Mouse (Mus musculus) testis, postnatal 14 days (tissue): Measurements from ENCODE around the gene Ints7.

Experiments used
- DNase-seq: peaks from one replicate; pipeline ENCODE4 v3.0.0; 2021; ENCODE audit warnings: low spot score

Gene Ints7

GRCm38 (mm10) chr1:191575458-191576247, at the start of gene Ints7, which contains the start of gene Dtl:
Gene Ints7, plus strand, starts transcription at chr1:191575636.
Gene Dtl, minus strand, starts transcription at chr1:191575544.
- peak; percentile 100 for DNase-seq

- no peak for DNase-seq
Observed at GRCm38 (mm10) chr1:191527089-191527488, 48.3 kb upstream of the Ints7 start.

GRCm38 (mm10) chr1:191527921-191528612, 47.4 kb upstream of the Ints7 start:
- no peak for DNase-seq

- no peak for DNase-seq
Observed at GRCm38 (mm10) chr1:191529406-191529805, 46.0 kb upstream of the Ints7 start.

- DNase-seq = no peak
Observed at GRCm38 (mm10) chr1:191531023-191531422, 44.4 kb upstream of the Ints7 start.

GRCm38 (mm10) chr1:191534896-191535295, 40.5 kb upstream of the Ints7 start:
- no peak for DNase-seq

- no peak for DNase-seq
Observed at GRCm38 (mm10) chr1:191540300-191540699, 35.1 kb upstream of the Ints7 start.

GRCm38 (mm10) chr1:191541014-191541413, 34.4 kb upstream of the Ints7 start:
- no peak for DNase-seq

GRCm38 (mm10) chr1:191541619-191542018, 33.8 kb upstream of the Ints7 start:
- no peak for DNase-seq

GRCm38 (mm10) chr1:191543747-191544146, 31.7 kb upstream of the Ints7 start:
- no peak for DNase-seq

- DNase-seq = no peak
Observed at GRCm38 (mm10) chr1:191550786-191551185, 24.6 kb upstream of the Ints7 start.

- DNase-seq = no peak
Observed at GRCm38 (mm10) chr1:191557109-191557508, 18.3 kb upstream of the Ints7 start.

- no peak for DNase-seq
Observed at GRCm38 (mm10) chr1:191559779-191560178, 15.7 kb upstream of the Ints7 start.

- DNase-seq = no peak
Observed at GRCm38 (mm10) chr1:191562823-191563365, 12.5 kb upstream of the Ints7 start.

GRCm38 (mm10) chr1:191567859-191568258, 7.6 kb upstream of the Ints7 start:
- no peak for DNase-seq

GRCm38 (mm10) chr1:191569625-191570024, 5.8 kb upstream of the Ints7 start:
- DNase-seq = no peak

GRCm38 (mm10) chr1:191570415-191570814, 5.0 kb upstream of the Ints7 start:
- DNase-seq = no peak

GRCm38 (mm10) chr1:191573906-191574639, 1.4 kb upstream of the Ints7 start:
- DNase-seq = no peak

- peak; percentile 83 for DNase-seq
Observed at GRCm38 (mm10) chr1:191574871-191575457, 472 bp upstream of the Ints7 start.

- no peak for DNase-seq
Observed at GRCm38 (mm10) chr1:191579524-191579923, 4.1 kb downstream of the Ints7 start.

GRCm38 (mm10) chr1:191581641-191582040, 6.2 kb downstream of the Ints7 start:
- DNase-seq = no peak

GRCm38 (mm10) chr1:191583836-191584235, 8.4 kb downstream of the Ints7 start:
- no peak for DNase-seq
